Mouse (Mus musculus) left cerebral cortex, adult 11 months (tissue): Measurements from ENCODE around the gene Serpind1.

Source experiments
- DNase-seq: peaks from one replicate; pipeline ENCODE4 v3.0.0; 2022; ENCODE audit warnings: low spot score

Serpind1 gene

GRCm38 (mm10) chr16:17356031-17356430 lies 24.9 kb downstream of the Serpind1 start:
- no peak for DNase-seq

- no peak for DNase-seq
Observed at GRCm38 (mm10) chr16:17358787-17359186, 27.6 kb downstream of the Serpind1 start.

- DNase-seq, result no peak
Observed at GRCm38 (mm10) chr16:17382306-17382705, 51.1 kb downstream of the Serpind1 start.

- no peak for DNase-seq
Observed at GRCm38 (mm10) chr16:17383594-17384326, 52.6 kb downstream of the Serpind1 start.

GRCm38 (mm10) chr16:17392784-17393183 lies 61.6 kb downstream of the Serpind1 start:
- DNase-seq, result no peak
